12 mouse cellular contexts compared by ENCODE assay signal in genomic region chr10:111005611-111006488, GRCm38 (mm10). TPM values are rescaled to one million over a fixed set of nuclear protein-coding genes. Genes with fewer than 3 reads are reported as not detected.
DNase-seq lines count a peak whose midpoint lies in the region; ATAC-seq and TF ChIP-seq lines count a peak whose summit lies in the region.
"Had no signal": no experiment of that assay in that cellular context is flagged by ENCODE, and none has a peak within 500 bp of the region (broad histone marks: within the 10 kb centered on the region; RNA-seq: fewer than 3 reads in every experiment).

No protein-coding gene starts in this region.

- H3K4me1 ChIP-seq in heart, embryonic 14.5 days (ENCODE audit: control insufficient read depth in 2 of 2, insufficient read depth in 2 of 2, low read length in 2 of 2) = peaks cover 5 to 28% of the 10 kb centered on the region in 2 experiments
- H3K4me1 ChIP-seq in MEL (ENCODE audit: control insufficient read depth in 1 of 2, insufficient read depth in 2 of 2, low read length in 2 of 2) = peaks cover 19 to 27% of the 10 kb centered on the region in 2 experiments
- peaks cover 22% of the 10 kb centered on the region for H3K4me1 ChIP-seq in liver, embryonic 11.5 days (replicated peaks; ENCODE audit: control insufficient read depth, insufficient read depth, low read length)
- peaks cover 12% of the 10 kb centered on the region for H3K4me1 ChIP-seq in kidney, embryonic 16.5 days (ENCODE audit: insufficient read depth, low read length)

- TF ChIP-seq CTCF in MEL (IDR thresholded peaks at IDR 0.05 in 2 of 3, conservative IDR thresholded peaks at IDR 0.05 in 1 of 3; ENCODE audit: control insufficient read depth in 1 of 3, insufficient read depth in 1 of 3, low read depth in 2 of 3, low read length in 3 of 3, poor library complexity in 1 of 3, severe bottlenecking in 1 of 3) = no peak

- H3K36me3 ChIP-seq in heart, embryonic 14.5 days (ENCODE audit: control insufficient read depth, insufficient read depth, low read length) = no peaks in the 10 kb centered on the region
- peaks cover 4 to 37% of the 10 kb centered on the region in 2 experiments; a peak in 3 of 4 replicates for H3K36me3 ChIP-seq in MEL (ENCODE audit: control insufficient read depth in 1 of 2, insufficient read depth in 2 of 2, low read length in 2 of 2)
- no peaks in the 10 kb centered on the region for H3K36me3 ChIP-seq in liver, embryonic 11.5 days (ENCODE audit: control insufficient read depth, insufficient read depth, low read length)
- H3K36me3 ChIP-seq in kidney, embryonic 16.5 days (ENCODE audit: insufficient read depth, low read length) = no peaks in the 10 kb centered on the region
- H3K36me3 ChIP-seq: embryonic facial prominence, embryonic 13.5 days; hindbrain, embryonic 15.5 days had no signal

- 0 out of 2 replicates have a peak overlapping the region, but pooled peaks have one; percentile 0 for H3K9ac ChIP-seq in heart, embryonic 14.5 days (ENCODE audit: low read length)
- H3K9ac ChIP-seq in MEL (ENCODE audit: control insufficient read depth, low read depth, low read length, poor library complexity, severe bottlenecking) = peak overlapping the region; percentile 16; the same call in 1 of the 2 replicates
- no peak overlapping the region for H3K9ac ChIP-seq in liver, embryonic 11.5 days (ENCODE audit: low read depth, low read length)
- H3K9ac ChIP-seq in kidney, embryonic 16.5 days (replicated peaks; ENCODE audit: low read length) = no peak overlapping the region
- H3K9ac ChIP-seq: embryonic facial prominence, embryonic 13.5 days; hindbrain, embryonic 15.5 days had no signal

- H3K27ac ChIP-seq in heart, embryonic 14.5 days (replicated peaks in 1 of 2; ENCODE audit: control insufficient read depth in 1 of 2, insufficient read depth in 1 of 2, low read depth in 2 of 2, low read length in 2 of 2) = peak overlapping the region in 1 of 2 experiments; percentile 20; a peak in 1 of 4 replicates
- H3K27ac ChIP-seq in MEL (ENCODE audit: control insufficient read depth, low read depth, low read length) = peak overlapping the region; percentile 79
- no peak overlapping the region for H3K27ac ChIP-seq in liver, embryonic 11.5 days (ENCODE audit: low read depth, low read length)
- no peak overlapping the region for H3K27ac ChIP-seq in kidney, embryonic 16.5 days (ENCODE audit: low read length)
- H3K27ac ChIP-seq: embryonic facial prominence, embryonic 13.5 days; hindbrain, embryonic 15.5 days had no signal

- DNase-seq in heart, postnatal 25 days (ENCODE audit: low spot score) = no peak
- peak; percentile 92 for DNase-seq in MEL (ENCODE audit: low read depth, low spot score)
- DNase-seq in cerebellum, adult 9-10 months = peak; percentile 53
- no peak for DNase-seq in liver, embryonic 11.5 days (ENCODE audit: low spot score)
- DNase-seq in adrenal gland, postnatal 36 days = no peak
- DNase-seq: kidney, postnatal 25 days; lung, adult 18-20 months had no signal

- TF ChIP-seq RAD21 in MEL (IDR thresholded peaks at IDR 0.05; ENCODE audit: low read depth, low read length) = no peak

- peak overlapping the region; percentile 47 for H3K4me2 ChIP-seq in heart, embryonic 14.5 days (ENCODE audit: low read length)
- H3K4me2 ChIP-seq in liver, embryonic 11.5 days = peak overlapping the region; percentile 52
- H3K4me2 ChIP-seq in kidney, embryonic 16.5 days (replicated peaks; ENCODE audit: low read depth, low read length) = no peak overlapping the region
- H3K4me2 ChIP-seq: embryonic facial prominence, embryonic 13.5 days; hindbrain, embryonic 15.5 days had no signal

- ATAC-seq in heart, embryonic 14.5 days (ENCODE audit: insufficient number of reproducible peaks, insufficient read depth, low FRiP score, low read depth) = no peak
- ATAC-seq in liver, embryonic 11.5 days (replicated peaks; ENCODE audit: low FRiP score) = peak; percentile 49; the same call in 1 of the 2 replicates
- no peak for ATAC-seq in kidney, embryonic 16.5 days (ENCODE audit: low FRiP score, low TSS enrichment)
- ATAC-seq: midbrain, embryonic 16.5 days had no signal

- H3K9me3 ChIP-seq in heart, embryonic 14.5 days (ENCODE audit: control insufficient read depth, low read length) = no peaks in the 10 kb centered on the region
- H3K9me3 ChIP-seq in MEL (replicated peaks; ENCODE audit: insufficient read depth, low read length) = no peaks in the 10 kb centered on the region
- H3K9me3 ChIP-seq in liver, embryonic 11.5 days (ENCODE audit: control insufficient read depth, low read length) = no peaks in the 10 kb centered on the region
- H3K9me3 ChIP-seq in kidney, embryonic 16.5 days (ENCODE audit: low read length) = no peaks in the 10 kb centered on the region
- H3K9me3 ChIP-seq: embryonic facial prominence, embryonic 13.5 days; hindbrain, embryonic 15.5 days had no signal

- peak; percentile 95 to 98 for TF ChIP-seq EP300 in MEL (IDR thresholded peaks at IDR 0.05; ENCODE audit: low read depth in 1 of 2, low read length in 2 of 2)

- TF ChIP-seq POLR2A in MEL (IDR thresholded peaks at IDR 0.05; ENCODE audit: control insufficient read depth in 1 of 2, insufficient read depth in 1 of 2, low read depth in 1 of 2, low read length in 2 of 2, poor library complexity in 1 of 2) = no peak

- 23% methylated on average over 14 of the region's 14 CpGs for WGBS in heart, embryonic 14.5 days
- 33% methylated on average over 14 of the region's 14 CpGs for WGBS in liver, embryonic 11.5 days
- 44% methylated on average over 14 of the region's 14 CpGs for WGBS in kidney, embryonic 16.5 days

- no peak overlapping the region for H3K4me3 ChIP-seq in heart, embryonic 14.5 days (ENCODE audit: control insufficient read depth in 1 of 2, insufficient read depth in 1 of 2, low read depth in 1 of 2, low read length in 2 of 2)
- H3K4me3 ChIP-seq in MEL (ENCODE audit: control insufficient read depth in 1 of 2, insufficient read depth in 1 of 2, low read depth in 2 of 2, low read length in 2 of 2) = peak overlapping the region; percentile 6 to 10; a peak in 2 of 4 replicates
- H3K4me3 ChIP-seq in liver, embryonic 11.5 days (ENCODE audit: low read depth, low read length) = 0 out of 2 replicates have a peak overlapping the region, but pooled peaks have one; percentile 3
- H3K4me3 ChIP-seq in kidney, embryonic 16.5 days (ENCODE audit: low read length) = no peak overlapping the region
- H3K4me3 ChIP-seq: embryonic facial prominence, embryonic 13.5 days; hindbrain, embryonic 15.5 days had no signal

- H3K79me2 ChIP-seq in MEL (ENCODE audit: control insufficient read depth, insufficient read depth, low read length, poor library complexity) = peaks cover 43% of the 10 kb centered on the region

- intact Hi-C loops in heart, postnatal 25 days (cut with DNase I) = loop anchor here (5.0 kb wide), 1 partner anchor 91 kb away; no protein-coding TSS in a partner anchor

- no peaks in the 10 kb centered on the region for H3K27me3 ChIP-seq in heart, embryonic 14.5 days (ENCODE audit: control insufficient read depth, insufficient read depth, low read length)
- no peaks in the 10 kb centered on the region for H3K27me3 ChIP-seq in MEL (ENCODE audit: control insufficient read depth in 1 of 2, insufficient read depth in 2 of 2, low read length in 2 of 2)
- no peaks in the 10 kb centered on the region for H3K27me3 ChIP-seq in liver, embryonic 11.5 days (replicated peaks; ENCODE audit: control insufficient read depth, insufficient read depth, low read length)
- no peaks in the 10 kb centered on the region for H3K27me3 ChIP-seq in kidney, embryonic 16.5 days (ENCODE audit: insufficient read depth, low read length)
- H3K27me3 ChIP-seq: embryonic facial prominence, embryonic 13.5 days; hindbrain, embryonic 15.5 days had no signal

TF ChIP-seq in MEL, 35 proteins besides CTCF, POLR2A, EP300 and RAD21 (continues in another document):
- TF ChIP-seq E2F4 (IDR thresholded peaks at IDR 0.05; ENCODE audit: borderline replicate concordance, low read depth, low read length) (no peak; the same call in 1 of the 2 replicates), CHD2 (IDR thresholded peaks at IDR 0.05; ENCODE audit: low read length) (no peak), USF1 (IDR thresholded peaks at IDR 0.05; ENCODE audit: low read depth, low read length) (peak; percentile 56), MYC (IDR thresholded peaks at IDR 0.05; ENCODE audit: low read depth, low read length) (peak; percentile 54; the same call in 1 of the 2 replicates), MAX (IDR thresholded peaks at IDR 0.05; ENCODE audit: low read length) (peak; percentile 44; the same call in 1 of the 2 replicates), ZC3H11A (IDR thresholded peaks at IDR 0.05; ENCODE audit: low read depth, low read length) (no peak), POLR2AphosphoS2 (IDR thresholded peaks at IDR 0.05; ENCODE audit: low read length) (no peak), TBP (IDR thresholded peaks at IDR 0.05; ENCODE audit: low read depth, low read length) (peak; percentile 57; the same call in 1 of the 2 replicates), UBTF (IDR thresholded peaks at IDR 0.05; ENCODE audit: borderline replicate concordance, insufficient read depth, low read depth, low read length) (no peak), KAT2A (conservative IDR thresholded peaks at IDR 0.05; ENCODE audit: low read depth, low read length) (no peak), SIN3A (IDR thresholded peaks at IDR 0.05; ENCODE audit: low read length) (peak; percentile 98), ZNF384 (IDR thresholded peaks at IDR 0.05; ENCODE audit: low read depth, low read length) (peak; percentile 4; the same call in 1 of the 2 replicates), MEF2A (IDR thresholded peaks at IDR 0.05; ENCODE audit: extremely low read depth, insufficient replicate concordance, low read depth, low read length, poor library complexity, severe bottlenecking) (no peak), MAZ (IDR thresholded peaks at IDR 0.05; ENCODE audit: low read depth, low read length) (peak; percentile 55; the same call in 1 of the 2 replicates), GATA1 (IDR thresholded peaks at IDR 0.05; ENCODE audit: low read depth, low read length) (peak; percentile 98), NELFE (IDR thresholded peaks at IDR 0.05; ENCODE audit: low read depth, low read length) (no peak), MAFK (IDR thresholded peaks at IDR 0.05; ENCODE audit: borderline replicate concordance, low read depth, low read length) (peak; percentile 53; the same call in 1 of the 2 replicates)

RNA-seq across cellular contexts. Expression of gene Zdhhc17, which starts 4.1 kb away (rescaled TPM):
- polyA plus RNA-seq in heart, embryonic 14.5 days (2014; fragmentation: Nextera tagmentation; extraction: Ambion mirVana) = 18.7 and 23.4 TPM in 2 replicates
- total RNA-seq in heart, postnatal 25 days (2021) = 10 to 100 TPM; 24.8 to 27.7 TPM
- total RNA-seq in MEL (2012; rRNA removed) = 16.6 and 16.7 TPM in 2 replicates
- polyA plus RNA-seq in MEL (2012; ENCODE audit: insufficient read depth in 1 of 2, insufficient read length in 2 of 2, low read depth in 1 of 2, low replicate concordance in 2 of 2, missing spikeins in 1 of 2) = 10 to 100 TPM in 1 of 2 experiments, not detected in 1; 14.9 TPM
- 12.1 and 14.7 TPM in 2 replicates for polyA plus RNA-seq in liver, embryonic 11.5 days (2014; fragmentation: Nextera tagmentation; extraction: Ambion mirVana)
- 10 to 100 TPM; 34.6 to 40.1 TPM for total RNA-seq in adrenal gland, postnatal 36 days (2021)
- 28.1 and 30.0 TPM in 2 replicates for polyA plus RNA-seq in kidney, embryonic 16.5 days (2015; fragmentation: Nextera tagmentation; extraction: Ambion mirVana)

Comparison
In these comparisons a context has a peak if more than half of its experiments do, and no peak if none do; other contexts are left out.
1. H3K4me3 ChIP-seq: peak in MEL (2 of 2) and liver, embryonic 11.5 days (single experiment); none in heart, embryonic 14.5 days (0 of 2) and kidney, embryonic 16.5 days (single experiment).
2. H3K9ac ChIP-seq: peak in heart, embryonic 14.5 days (single experiment) and MEL (single experiment); none in liver, embryonic 11.5 days (single experiment) and kidney, embryonic 16.5 days (single experiment).
3. DNase-seq: peak in MEL (single experiment) and cerebellum, adult 9-10 months (single experiment); none in heart, postnatal 25 days (single experiment), liver, embryonic 11.5 days (single experiment) and adrenal gland, postnatal 36 days (0 of 2).